Mouse (Mus musculus): ENCODE measurements around the gene Clip3.

DNA sequence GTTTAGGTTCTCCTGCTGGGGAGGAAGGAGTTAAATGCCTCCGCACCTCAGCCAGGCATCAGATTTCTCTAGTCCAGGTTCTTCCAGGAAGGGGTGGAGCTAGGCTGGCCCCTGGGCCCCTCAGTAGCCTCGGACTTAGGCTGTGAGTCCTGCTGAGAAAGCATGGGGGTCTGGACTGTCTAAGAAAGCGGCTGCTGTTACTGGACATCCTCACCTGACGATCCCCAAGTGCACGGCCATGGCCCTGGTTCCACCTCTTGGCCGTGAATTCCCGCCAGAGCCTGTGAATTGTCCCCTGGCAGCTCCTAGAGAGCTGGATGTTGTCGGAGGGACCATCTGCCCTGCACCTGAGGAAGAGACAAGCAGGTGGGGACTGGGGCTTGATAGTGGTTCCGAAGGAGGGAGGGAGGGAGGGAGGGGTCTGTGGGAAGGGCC is 23.2 kb downstream of the Clip3 start, which contains the start of gene Syne4:
- TF ChIP-seq POLR2A (IDR thresholded peaks at IDR 0.05; ENCODE audit: low read depth, low read length) (no peak), CTCF (conservative IDR thresholded peaks at IDR 0.05; ENCODE audit: insufficient read depth, insufficient read length, low read depth, low read length) (no peak)

Measured in kidney, adult 2 months (tissue).